In genomic region chr13:53011426-53011825, GRCm38 (mm10) we compare ENCODE assay signal across 10 mouse cellular contexts. TPM values are rescaled to one million over a fixed set of nuclear protein-coding genes. Genes with fewer than 3 reads are reported as not detected.
DNase-seq lines count a peak whose midpoint lies in the region; ATAC-seq and TF ChIP-seq lines count a peak whose summit lies in the region.
"Had no signal": no experiment of that assay in that cellular context is flagged by ENCODE, and none has a peak within 500 bp of the region (broad histone marks: within the 10 kb centered on the region; RNA-seq: fewer than 3 reads in every experiment).

No protein-coding gene starts in this region.

- no peaks in the 10 kb centered on the region for H3K9me3 ChIP-seq in heart, embryonic 10.5 days
- H3K9me3 ChIP-seq in midbrain, postnatal 0 days (ENCODE audit: low read length): no peaks in the 10 kb centered on the region
- H3K9me3 ChIP-seq in midbrain, embryonic 11.5 days (ENCODE audit: control insufficient read depth, low read length): no peaks in the 10 kb centered on the region
- H3K9me3 ChIP-seq in hindbrain, embryonic 15.5 days: no peaks in the 10 kb centered on the region
- no peaks in the 10 kb centered on the region for H3K9me3 ChIP-seq in stomach, postnatal 0 days (ENCODE audit: control insufficient read depth, low read length)
- H3K9me3 ChIP-seq: limb, embryonic 15.5 days; stomach, embryonic 15.5 days had no signal

- peaks cover 8% of the 10 kb centered on the region; the same call in 1 of the 2 replicates for H3K27me3 ChIP-seq in heart, embryonic 10.5 days (ENCODE audit: insufficient read depth, poor library complexity, severe bottlenecking)
- no peaks in the 10 kb centered on the region for H3K27me3 ChIP-seq in midbrain, postnatal 0 days (ENCODE audit: insufficient read depth, low read length)
- no peaks in the 10 kb centered on the region for H3K27me3 ChIP-seq in midbrain, embryonic 11.5 days (ENCODE audit: control insufficient read depth, insufficient read depth, low read length)
- 0 out of 2 replicates have a peak, but pooled peaks cover 3% of the 10 kb centered on the region for H3K27me3 ChIP-seq in hindbrain, embryonic 15.5 days
- no peaks in the 10 kb centered on the region for H3K27me3 ChIP-seq in stomach, postnatal 0 days (ENCODE audit: control insufficient read depth, insufficient read depth, low read length)
- H3K27me3 ChIP-seq: limb, embryonic 15.5 days; stomach, embryonic 15.5 days had no signal

- H3K4me3 ChIP-seq in heart, embryonic 10.5 days: no peak overlapping the region
- no peak overlapping the region for H3K4me3 ChIP-seq in midbrain, postnatal 0 days (ENCODE audit: low read depth, low read length)
- H3K4me3 ChIP-seq in midbrain, embryonic 11.5 days (ENCODE audit: low read depth, low read length): no peak overlapping the region
- H3K4me3 ChIP-seq in hindbrain, embryonic 15.5 days: no peak overlapping the region
- H3K4me3 ChIP-seq in stomach, postnatal 0 days (ENCODE audit: low read depth, low read length): no peak overlapping the region
- H3K4me3 ChIP-seq: limb, embryonic 15.5 days; stomach, embryonic 15.5 days had no signal

- peaks cover 42% of the 10 kb centered on the region for H3K4me1 ChIP-seq in heart, embryonic 10.5 days
- no peaks in the 10 kb centered on the region for H3K4me1 ChIP-seq in midbrain, postnatal 0 days (ENCODE audit: insufficient read depth, low read length)
- peaks cover 3% of the 10 kb centered on the region; the same call in 1 of the 2 replicates for H3K4me1 ChIP-seq in midbrain, embryonic 11.5 days (ENCODE audit: control insufficient read depth, insufficient read depth, low read length)
- H3K4me1 ChIP-seq in hindbrain, embryonic 15.5 days (replicated peaks): peaks cover 11% of the 10 kb centered on the region
- H3K4me1 ChIP-seq in stomach, postnatal 0 days (replicated peaks; ENCODE audit: control insufficient read depth, insufficient read depth): no peaks in the 10 kb centered on the region; the same call in 1 of the 2 replicates

- TF ChIP-seq EP300 in stomach, postnatal 0 days (optimal IDR thresholded peaks at IDR 0.05): no peak

- H3K9ac ChIP-seq in midbrain, postnatal 0 days (replicated peaks; ENCODE audit: low read length, poor library complexity, severe bottlenecking): no peak overlapping the region
- H3K9ac ChIP-seq in midbrain, embryonic 11.5 days (ENCODE audit: low read length): no peak overlapping the region
- H3K9ac ChIP-seq in hindbrain, embryonic 15.5 days: no peak overlapping the region
- H3K9ac ChIP-seq in stomach, postnatal 0 days (ENCODE audit: low read length): no peak overlapping the region
- H3K9ac ChIP-seq: limb, embryonic 15.5 days; stomach, embryonic 15.5 days had no signal

- no peaks in the 10 kb centered on the region for H3K36me3 ChIP-seq in heart, embryonic 10.5 days
- H3K36me3 ChIP-seq in midbrain, postnatal 0 days (ENCODE audit: insufficient read depth, low read length): no peaks in the 10 kb centered on the region
- no peaks in the 10 kb centered on the region for H3K36me3 ChIP-seq in midbrain, embryonic 11.5 days (ENCODE audit: control insufficient read depth, insufficient read depth, low read length)
- H3K36me3 ChIP-seq in hindbrain, embryonic 15.5 days: no peaks in the 10 kb centered on the region
- no peaks in the 10 kb centered on the region for H3K36me3 ChIP-seq in stomach, postnatal 0 days (ENCODE audit: control insufficient read depth, insufficient read depth, low read length)
- H3K36me3 ChIP-seq: limb, embryonic 15.5 days; stomach, embryonic 15.5 days had no signal

- 30% methylated on average over 12 of the region's 12 CpGs for WGBS in heart, embryonic 10.5 days
- WGBS in midbrain, postnatal 0 days: 30% methylated on average over 12 of the region's 12 CpGs
- WGBS in midbrain, embryonic 11.5 days: 45% methylated on average over 12 of the region's 12 CpGs
- WGBS in hindbrain, embryonic 15.5 days: 18% methylated on average over 12 of the region's 12 CpGs
- WGBS in stomach, postnatal 0 days: 30% methylated on average over 12 of the region's 12 CpGs

- TF ChIP-seq CTCF in midbrain, postnatal 0 days (IDR thresholded peaks at IDR 0.05): no peak
- TF ChIP-seq CTCF in stomach, postnatal 0 days (IDR thresholded peaks at IDR 0.05; ENCODE audit: low read depth): no peak

- DNase-seq in heart, embryonic 10.5 days (ENCODE audit: low spot score): no peak
- no peak for DNase-seq in heart, adult 8-10 months (ENCODE audit: low spot score)
- peak; percentile 60 for DNase-seq in midbrain, postnatal 0 days (ENCODE audit: low spot score)
- DNase-seq in midbrain, embryonic 11.5 days (ENCODE audit: low spot score, missing footprints): no peak
- DNase-seq in stomach, postnatal 0 days (ENCODE audit: low spot score): no peak
- DNase-seq in cerebellum, postnatal 36 days: no peak

- ATAC-seq in midbrain, postnatal 0 days (ENCODE audit: low FRiP score): peak; percentile 52; the same call in 1 of the 2 replicates
- ATAC-seq in midbrain, embryonic 11.5 days (ENCODE audit: low FRiP score): no peak
- ATAC-seq in hindbrain, embryonic 15.5 days (ENCODE audit: low FRiP score, low read depth): 0 out of 2 replicates have a peak, but pooled peaks have one; percentile 59
- 0 out of 2 replicates have a peak, but pooled peaks have one; percentile 40 for ATAC-seq in stomach, postnatal 0 days (ENCODE audit: low FRiP score, low TSS enrichment)
- no peak for ATAC-seq in erythroid progenitor cell, adult 5-6 weeks (replicated peaks; ENCODE audit: low FRiP score, poor library complexity, severe bottlenecking)

- H3K4me2 ChIP-seq in midbrain, postnatal 0 days (ENCODE audit: low read depth, low read length, poor library complexity, severe bottlenecking): no peak overlapping the region
- H3K4me2 ChIP-seq in midbrain, embryonic 11.5 days: no peak overlapping the region
- peak overlapping the region; percentile 7; the same call in 1 of the 2 replicates for H3K4me2 ChIP-seq in hindbrain, embryonic 15.5 days
- no peak overlapping the region for H3K4me2 ChIP-seq in stomach, postnatal 0 days (replicated peaks; ENCODE audit: low read depth)
- H3K4me2 ChIP-seq: limb, embryonic 15.5 days; stomach, embryonic 15.5 days had no signal

- peak overlapping the region; percentile 49 for H3K27ac ChIP-seq in heart, embryonic 10.5 days
- H3K27ac ChIP-seq in midbrain, postnatal 0 days (ENCODE audit: low read depth, low read length): no peak overlapping the region
- H3K27ac ChIP-seq in midbrain, embryonic 11.5 days (ENCODE audit: low read depth, low read length): no peak overlapping the region
- H3K27ac ChIP-seq in hindbrain, embryonic 15.5 days (replicated peaks): no peak overlapping the region
- no peak overlapping the region for H3K27ac ChIP-seq in stomach, postnatal 0 days (replicated peaks)
- H3K27ac ChIP-seq: limb, embryonic 15.5 days; stomach, embryonic 15.5 days had no signal

RNA-seq across cellular contexts. Expression of gene Nfil3, which starts 30.6 kb away (rescaled TPM):
- polyA plus RNA-seq in heart, embryonic 10.5 days (2016; fragmentation: Nextera tagmentation; extraction: Ambion mirVana): 32.7 and 43.1 TPM in 2 replicates
- total RNA-seq in heart, adult 8-10 months (2022): 10 to 100 TPM; 11.5 to 23.7 (median 13.9) TPM
- 15.7 and 20.8 TPM in 2 replicates for total RNA-seq in midbrain, postnatal 0 days (2014; rRNA removed)
- polyA plus RNA-seq in midbrain, postnatal 0 days (2015; fragmentation: Nextera tagmentation; extraction: Ambion mirVana): 27.3 and 27.5 TPM in 2 replicates
- polyA plus RNA-seq in midbrain, embryonic 11.5 days (2014; fragmentation: Nextera tagmentation; extraction: Ambion mirVana): 18.3 and 19.3 TPM in 2 replicates
- polyA plus RNA-seq in hindbrain, embryonic 15.5 days (2015; fragmentation: Nextera tagmentation; extraction: Ambion mirVana): 43.6 and 48.0 TPM in 2 replicates
- polyA plus RNA-seq in stomach, postnatal 0 days (2015; fragmentation: Nextera tagmentation; extraction: Ambion mirVana): 14.4 and 16.4 TPM in 2 replicates
- 2.9 and 3.6 TPM in 2 replicates for total RNA-seq in erythroid progenitor cell, adult 5-6 weeks (2015; ENCODE audit: low replicate concordance)
- total RNA-seq in erythroid progenitor cell, adult 5-6 weeks (2017; ENCODE audit: low replicate concordance): 1.7 and 3.7 TPM in 2 replicates

Comparison
In these comparisons a context has a peak if more than half of its experiments do, and no peak if none do; other contexts are left out.
1. ATAC-seq: peak in midbrain, postnatal 0 days (single experiment), hindbrain, embryonic 15.5 days (single experiment) and stomach, postnatal 0 days (single experiment); none in midbrain, embryonic 11.5 days (single experiment) and erythroid progenitor cell, adult 5-6 weeks (single experiment).